Mouse (Mus musculus): ENCODE measurements around the gene Yod1. TPM values are rescaled to one million over a fixed set of nuclear protein-coding genes. Genes with fewer than 3 reads are reported as not detected.
A peak's percentile ranks its signal among the peaks of the same experiment; 100 is the strongest.

Gene Yod1
- total RNA-seq (2015) (10.3 and 10.7 TPM in 2 replicates), total RNA-seq (2017) (8.4 and 8.8 TPM in 2 replicates)

DNA sequence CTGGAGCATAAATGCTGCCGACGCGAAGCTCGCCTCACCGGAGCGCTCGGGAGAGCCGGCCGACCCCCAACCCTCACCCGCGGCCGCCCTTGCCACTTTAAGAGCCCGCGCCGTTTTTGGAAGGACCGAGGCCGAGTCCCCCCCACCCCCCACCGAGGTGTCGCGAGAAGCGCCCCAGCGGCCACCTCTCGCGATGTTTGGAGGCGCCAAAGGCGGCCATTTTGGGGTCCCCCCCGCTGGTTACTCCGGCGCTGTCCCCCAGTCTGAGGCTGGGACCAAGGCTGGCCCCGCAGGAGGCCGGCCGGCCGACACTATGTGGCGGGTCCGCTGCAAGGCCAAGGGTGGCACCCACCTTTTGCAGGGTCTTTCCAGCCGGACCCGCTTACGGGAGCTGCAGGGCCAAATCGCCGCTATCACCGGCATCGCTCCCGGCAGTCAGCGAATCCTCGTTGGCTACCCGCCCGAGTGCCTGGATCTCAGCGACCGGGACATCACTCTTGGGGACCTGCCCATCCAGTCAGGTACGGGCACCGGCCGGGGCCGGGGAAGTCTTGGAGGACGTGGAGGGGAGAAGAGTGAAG, at the start of gene Yod1:
Gene Yod1, plus strand, starts transcription at position 37 of the 581 bp plus-strand sequence.
- peak; percentile 66 for ATAC-seq (ENCODE audit: poor library complexity, severe bottlenecking)

- ATAC-seq (ENCODE audit: poor library complexity, severe bottlenecking) = no peak
Measured at GRCm38 (mm10) chr1:130678551-130678950, 38.6 kb upstream of the Yod1 start.

DNA sequence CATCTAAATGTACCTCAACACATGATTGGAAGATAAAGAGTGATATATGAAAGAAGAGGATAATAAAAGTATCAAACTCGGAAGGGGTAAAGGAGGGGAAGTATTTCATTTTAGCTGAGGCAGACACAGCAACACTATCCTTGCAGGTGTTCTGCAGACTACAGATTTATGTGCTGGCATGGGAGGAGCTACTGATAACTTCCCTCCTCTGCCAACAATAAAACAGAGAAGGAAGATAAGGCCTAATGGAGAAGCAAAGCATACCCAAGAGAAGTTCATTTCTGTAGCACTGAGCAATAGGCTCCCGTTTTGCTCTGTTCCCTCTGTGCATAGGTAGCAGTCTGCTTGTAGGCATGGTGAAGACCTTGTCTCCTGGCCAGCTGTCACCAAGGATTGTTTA, 36.1 kb upstream of the Yod1 start:
- ATAC-seq (ENCODE audit: poor library complexity, severe bottlenecking) = no peak

DNA sequence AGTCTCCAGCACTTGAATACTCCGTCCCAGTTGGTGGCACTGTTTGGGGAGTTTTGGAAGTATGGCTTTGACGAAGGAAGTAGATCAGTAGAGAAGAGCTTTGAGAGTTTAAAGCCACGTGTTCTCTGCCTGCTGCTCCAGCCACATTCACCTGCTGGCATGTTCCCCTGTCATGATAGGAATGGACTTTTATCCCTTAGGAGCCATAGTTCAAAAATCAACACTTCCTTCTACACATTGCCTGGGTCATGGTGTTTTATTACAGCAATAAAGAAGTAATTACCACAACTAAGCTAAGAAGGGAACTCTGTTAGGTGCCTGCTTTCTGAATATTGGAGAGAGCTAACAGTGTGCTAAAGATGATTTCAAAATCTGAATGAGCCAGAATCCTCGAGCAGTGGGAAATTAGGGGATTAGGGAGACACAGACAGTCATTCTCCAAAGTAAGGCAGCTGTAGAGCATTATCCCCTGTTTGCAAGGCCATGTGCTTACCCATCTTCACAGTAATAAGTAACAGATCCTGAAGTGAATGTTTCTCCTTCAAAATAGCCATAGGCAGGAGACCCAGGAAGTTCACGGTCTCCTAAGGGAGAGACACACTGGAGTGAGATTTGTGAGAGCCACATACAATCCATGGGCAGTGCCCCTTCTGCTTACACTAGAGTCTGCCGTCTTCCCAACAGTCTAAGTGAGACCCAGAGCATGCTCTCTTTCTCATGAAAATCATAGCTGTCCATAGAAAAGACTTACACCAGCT, 35.3 kb upstream of the Yod1 start:
- ATAC-seq (ENCODE audit: poor library complexity, severe bottlenecking) = no peak

GRCm38 (mm10) chr1:130683905-130684304, 33.2 kb upstream of the Yod1 start:
- ATAC-seq (ENCODE audit: poor library complexity, severe bottlenecking) = no peak

- no peak for ATAC-seq (ENCODE audit: poor library complexity, severe bottlenecking)
Measured at GRCm38 (mm10) chr1:130698601-130699000, 18.5 kb upstream of the Yod1 start.

DNA sequence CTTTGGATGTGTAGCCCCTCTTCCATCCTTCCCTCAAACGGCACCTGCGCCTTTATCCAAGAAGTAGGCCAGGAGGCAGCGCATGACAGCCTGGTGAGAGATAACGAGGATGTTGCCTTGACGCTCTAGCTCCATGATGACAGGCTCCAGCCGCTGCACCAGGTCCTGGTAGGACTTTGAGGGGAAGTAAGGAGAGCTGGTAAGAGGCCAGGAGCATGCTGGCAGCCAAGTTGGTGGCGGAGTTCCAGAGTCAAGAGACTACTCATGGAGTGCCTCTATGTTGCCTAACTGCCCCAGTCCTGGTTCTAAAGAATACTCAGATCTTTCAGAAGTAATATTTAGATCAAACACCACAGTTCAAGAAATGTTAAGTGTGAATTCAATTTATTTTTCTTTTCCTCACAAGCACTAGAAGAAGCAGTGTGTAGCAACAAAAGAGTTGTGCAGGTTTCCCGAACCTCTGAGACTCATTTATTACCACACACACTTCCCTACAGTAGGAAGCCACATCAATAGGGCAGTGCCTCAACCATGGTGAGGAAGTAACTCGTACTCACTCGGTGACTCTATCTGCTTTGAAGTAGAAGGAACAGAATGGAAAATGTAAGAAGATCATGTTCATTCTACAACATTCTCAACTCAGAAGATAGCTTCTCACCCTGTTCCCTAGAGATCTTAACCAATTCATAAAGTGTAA, 17.0 kb upstream of the Yod1 start:
- peak; percentile 79 for ATAC-seq (ENCODE audit: poor library complexity, severe bottlenecking)

DNA sequence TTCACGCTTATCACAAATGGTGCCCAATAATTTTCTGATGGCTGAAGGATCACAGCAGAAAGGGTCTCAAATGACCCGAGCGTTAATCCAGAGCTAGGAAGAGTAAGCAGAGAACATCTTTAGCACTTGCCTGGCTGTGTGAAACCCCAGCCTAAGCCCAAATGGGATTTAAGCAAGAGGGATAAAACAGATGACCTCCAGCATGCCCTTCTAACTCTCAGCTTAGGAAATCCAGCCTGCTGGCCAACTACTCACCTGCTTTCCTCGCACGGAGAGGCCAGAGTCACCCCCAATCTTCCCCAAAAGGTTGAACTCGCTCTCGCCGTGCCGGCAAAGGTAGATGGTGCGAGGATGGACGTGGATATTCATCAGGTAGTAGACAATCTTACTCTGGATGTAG, 15.2 kb upstream of the Yod1 start:
- no peak for ATAC-seq (ENCODE audit: poor library complexity, severe bottlenecking)

DNA sequence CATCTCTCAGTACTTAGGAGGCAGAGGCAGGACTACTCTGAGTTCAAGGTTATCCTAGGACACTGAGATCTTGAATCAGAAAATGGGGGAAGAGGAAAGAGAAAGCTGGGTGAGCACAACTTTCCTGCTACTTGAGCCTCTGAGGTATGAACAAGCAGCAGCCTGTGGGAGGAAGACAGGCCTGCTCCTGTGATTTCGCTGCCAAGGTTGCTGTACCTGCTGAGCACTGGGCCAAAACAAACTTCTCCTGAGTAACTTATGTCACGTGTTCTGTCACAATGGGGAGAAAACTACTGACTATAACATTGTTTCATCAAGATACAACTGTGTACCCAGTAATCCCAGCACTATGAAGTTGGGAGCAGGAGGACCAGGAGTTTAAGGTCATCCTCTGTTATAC, 13.5 kb upstream of the Yod1 start:
- ATAC-seq (ENCODE audit: poor library complexity, severe bottlenecking) = no peak

DNA sequence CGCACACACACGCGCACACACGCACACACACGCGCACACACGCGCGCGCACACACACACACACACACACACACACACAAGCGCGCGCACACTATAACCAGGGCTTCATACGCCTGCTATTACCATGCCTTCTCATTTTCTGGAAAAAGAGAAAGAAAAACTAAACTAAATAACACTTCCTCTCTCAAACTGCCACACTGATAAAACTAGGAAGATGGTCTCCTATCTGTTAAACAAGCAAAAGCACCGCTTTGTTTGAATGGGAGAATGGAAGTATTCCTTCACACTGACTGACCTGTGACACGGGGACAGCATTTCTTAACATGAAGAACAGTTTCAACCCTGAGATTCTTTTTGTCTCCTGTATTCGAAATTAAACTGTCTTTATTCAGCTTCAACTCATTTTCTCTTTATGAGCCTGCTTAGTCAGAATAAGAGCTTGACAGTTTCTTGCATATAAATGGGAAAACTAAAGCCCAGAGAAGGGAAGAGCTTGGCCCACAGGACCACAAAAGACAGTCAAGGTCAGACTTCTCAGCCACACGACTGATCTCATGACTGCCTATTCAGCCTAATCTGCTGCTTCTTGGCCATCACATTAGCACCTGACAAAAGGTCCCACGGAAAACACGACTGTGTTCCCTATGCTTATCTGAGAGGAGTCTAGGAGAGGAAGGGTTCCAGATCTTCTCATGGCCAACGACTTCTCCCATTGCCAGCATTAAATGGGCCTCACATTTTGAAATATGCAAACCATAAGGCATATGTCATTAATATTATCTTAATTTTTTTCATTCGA, 6.6 kb upstream of the Yod1 start:
- no peak for ATAC-seq (ENCODE audit: poor library complexity, severe bottlenecking)

GRCm38 (mm10) chr1:130714046-130714445, 3.1 kb upstream of the Yod1 start:
- no peak for ATAC-seq (ENCODE audit: poor library complexity, severe bottlenecking)

- ATAC-seq (ENCODE audit: poor library complexity, severe bottlenecking) = peak; percentile 69
Measured at GRCm38 (mm10) chr1:130715561-130716217, 1.4 kb upstream of the Yod1 start, which contains the start of gene Gm29427. Gm29427 (minus strand) TSS chr1:130715799.

- ATAC-seq (ENCODE audit: poor library complexity, severe bottlenecking) = peak; percentile 1; the same call in 1 of the 2 replicates
Measured at GRCm38 (mm10) chr1:130716218-130716512, 962 bp upstream of the Yod1 start.

DNA sequence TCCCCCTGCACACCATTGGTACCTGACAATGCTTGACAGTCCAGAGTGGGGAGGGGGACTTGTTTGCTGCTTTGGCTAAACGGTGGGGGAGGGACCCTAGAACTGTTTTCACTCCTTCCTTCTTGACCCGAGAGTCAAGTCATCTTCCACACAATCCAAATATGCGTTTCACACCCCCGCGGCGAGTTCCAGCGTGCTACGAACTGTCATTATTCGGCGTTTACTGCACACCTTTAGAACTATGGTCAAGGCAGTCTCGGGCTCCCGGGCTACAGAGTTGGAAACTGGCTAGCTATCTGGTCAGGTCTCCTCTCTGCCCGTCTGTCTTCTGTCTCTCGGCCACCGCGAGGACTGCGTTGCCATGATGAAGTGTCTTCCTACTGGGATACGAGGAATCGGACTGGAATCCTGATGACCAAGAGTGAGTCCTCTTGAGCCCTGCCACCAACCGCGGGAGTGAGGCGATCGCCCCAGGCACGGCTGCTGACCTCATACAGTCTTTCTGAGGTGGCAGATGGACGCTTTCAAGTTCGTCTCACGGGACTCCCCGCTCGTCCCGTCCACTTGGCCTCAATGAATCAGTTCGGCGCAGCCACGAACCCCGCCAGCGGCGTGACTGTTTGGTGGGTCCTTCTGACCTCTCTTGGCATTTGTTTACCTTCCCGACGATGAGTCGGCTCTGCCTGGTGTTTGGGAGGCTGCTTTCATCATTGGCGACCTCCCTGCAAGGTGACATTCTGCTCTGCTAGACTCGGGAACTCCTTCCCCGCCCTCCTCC, 425 bp upstream of the Yod1 start:
- peak; percentile 26 for ATAC-seq (ENCODE audit: poor library complexity, severe bottlenecking)

DNA sequence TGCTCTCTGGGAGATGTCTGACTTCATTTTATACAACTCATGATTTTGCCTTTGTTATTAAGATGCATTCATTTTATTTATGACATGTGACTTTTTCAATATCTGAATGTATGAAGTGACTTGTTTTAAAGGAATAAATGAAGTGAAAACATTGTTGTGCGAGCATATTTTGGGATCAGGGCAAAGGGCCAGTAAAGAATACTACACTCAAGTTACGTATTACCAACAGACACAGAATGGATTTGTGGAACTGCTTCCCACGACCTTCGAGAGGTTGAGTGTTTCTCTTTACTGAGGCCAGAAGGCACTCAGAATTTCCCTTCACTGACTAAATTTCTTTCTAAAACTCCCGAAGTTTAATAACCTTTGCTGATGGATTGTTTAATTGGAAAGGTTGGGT, 7.1 kb downstream of the Yod1 start:
- ATAC-seq (ENCODE audit: poor library complexity, severe bottlenecking) = no peak

- no peak for ATAC-seq (ENCODE audit: poor library complexity, severe bottlenecking)
Measured at GRCm38 (mm10) chr1:130726396-130726795, 9.3 kb downstream of the Yod1 start.

DNA sequence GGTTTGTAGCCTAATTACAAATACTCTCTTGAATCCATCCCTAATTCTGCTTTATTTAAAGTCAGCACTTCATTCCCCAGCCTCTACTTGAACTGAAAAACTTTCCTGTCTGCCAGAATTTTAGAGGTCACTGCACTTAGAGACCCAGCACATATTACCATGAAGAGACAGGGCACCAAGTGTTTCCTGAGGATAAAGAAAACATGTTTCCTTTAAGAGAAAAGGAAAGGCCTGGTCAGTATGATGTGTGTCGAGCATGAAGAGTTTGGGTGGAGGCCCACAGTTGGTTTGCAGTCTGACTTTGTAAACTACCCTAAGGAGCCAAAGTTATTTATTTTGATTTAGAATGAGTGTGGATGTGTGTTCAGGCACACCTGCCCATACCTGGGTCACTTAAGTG, 10.9 kb downstream of the Yod1 start:
- no peak for ATAC-seq (ENCODE audit: poor library complexity, severe bottlenecking)

DNA sequence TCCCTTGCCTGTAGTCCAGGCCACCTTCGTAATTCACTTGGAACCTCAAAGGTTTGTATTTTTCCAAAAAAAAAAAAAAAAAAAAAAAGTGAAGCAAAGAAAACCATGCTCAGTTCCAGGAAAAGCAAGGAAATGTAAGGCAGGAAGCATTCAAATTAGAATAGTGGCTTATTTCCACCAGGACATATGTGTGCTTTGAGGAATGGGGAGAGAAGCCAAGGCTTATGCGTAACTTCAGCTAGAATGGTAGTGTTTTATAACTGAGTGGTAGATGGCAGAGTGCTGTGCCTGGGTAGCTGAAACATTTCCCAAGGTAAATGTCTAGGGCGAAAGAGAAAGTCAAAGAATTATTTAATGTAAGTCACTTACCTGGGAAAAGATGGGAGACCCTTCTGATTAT, 11.6 kb downstream of the Yod1 start:
- no peak for ATAC-seq (ENCODE audit: poor library complexity, severe bottlenecking)

DNA sequence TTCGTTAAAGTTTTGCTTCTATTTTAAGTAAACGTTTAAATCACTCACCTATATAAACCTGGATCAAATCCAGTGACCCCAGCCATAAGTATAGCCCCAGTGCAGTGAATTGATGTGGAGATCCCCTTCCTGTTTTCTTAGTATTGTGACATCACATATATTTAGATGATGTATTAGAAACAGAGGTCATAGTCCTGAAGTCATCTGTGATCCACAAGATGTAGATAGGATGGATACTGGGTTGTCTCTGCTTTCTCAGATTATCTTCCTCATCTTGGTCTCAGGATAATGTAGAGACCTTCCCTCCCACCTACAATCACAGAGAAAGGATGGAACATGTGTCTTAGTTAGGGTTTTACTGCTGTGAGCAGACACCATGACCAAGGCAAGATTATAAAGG, 12.0 kb downstream of the Yod1 start, which contains the start of gene Pfkfb2:
Gene Pfkfb2, minus strand, starts transcription at position 101 of the 400 bp plus-strand sequence.
- no peak for ATAC-seq (ENCODE audit: poor library complexity, severe bottlenecking)

Measured in megakaryocyte, adult 5-6 weeks (primary cell).